Mouse (Mus musculus) spleen, adult 2 months (tissue): ENCODE results near the gene Psmd6.

Experiments
- CTCF ChIP-seq: fragments of 200-500 bp; IDR thresholded peaks from 2 replicates; pipeline ENCODE4 v1.5.1; 2011; ENCODE audit warnings: mild to moderate bottlenecking, inconsistent platforms; ENCODE audit not compliant: insufficient read depth, insufficient read length, insufficient replicate concordance; ENCODE audit errors: extremely low read depth
- POLR2A ChIP-seq: fragments of 200-500 bp; IDR thresholded peaks from 2 replicates; pipeline ENCODE4 v1.6.1; 2011; ENCODE audit warnings: low read depth, low read length, inconsistent platforms

DNA sequence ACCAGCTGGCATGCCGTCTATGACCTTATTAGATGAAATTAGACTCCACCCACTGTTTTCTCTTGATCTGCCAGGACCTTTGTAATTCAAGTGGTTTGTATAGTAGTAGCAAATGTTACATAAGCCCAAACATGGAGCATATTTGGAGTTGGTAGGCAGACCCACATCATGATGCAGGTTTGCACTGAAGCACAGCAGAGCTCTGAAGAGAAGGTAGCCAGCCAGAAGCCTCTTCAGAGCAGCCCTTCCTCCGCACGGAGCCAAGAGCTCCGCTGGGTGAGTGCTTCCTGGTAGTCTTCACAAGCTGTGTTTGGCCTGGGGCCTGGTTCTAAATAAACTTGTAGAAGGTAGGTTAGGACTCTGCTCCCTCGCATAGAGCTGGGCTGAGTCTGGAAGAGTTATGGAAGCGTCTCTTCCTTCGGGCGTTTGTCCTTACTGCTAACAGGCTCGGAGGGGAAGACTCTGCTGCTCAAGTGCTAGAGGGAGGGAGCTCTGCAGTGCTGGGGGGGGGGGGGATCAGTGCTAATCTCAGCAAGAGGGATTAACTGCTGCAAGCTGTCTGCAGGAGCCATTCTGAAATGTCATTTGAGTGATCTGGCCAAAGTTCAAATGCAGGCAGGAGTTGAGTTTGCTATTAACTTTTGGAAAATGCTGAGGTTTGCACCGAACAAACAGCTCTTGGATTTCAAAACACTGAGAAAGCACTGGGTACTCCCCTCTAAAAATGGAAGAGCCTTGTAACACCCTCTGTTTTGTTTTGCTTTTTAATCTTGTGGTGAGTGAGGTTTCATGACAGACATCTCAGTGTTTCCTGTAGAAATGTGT is 52.9 kb downstream of the Psmd6 start:
- TF ChIP-seq CTCF, result no peak
- TF ChIP-seq POLR2A, result peak; percentile 16; the same call in 1 of the 2 replicates
